Mouse (Mus musculus): Measurements from ENCODE around the gene Tll1.

DNA sequence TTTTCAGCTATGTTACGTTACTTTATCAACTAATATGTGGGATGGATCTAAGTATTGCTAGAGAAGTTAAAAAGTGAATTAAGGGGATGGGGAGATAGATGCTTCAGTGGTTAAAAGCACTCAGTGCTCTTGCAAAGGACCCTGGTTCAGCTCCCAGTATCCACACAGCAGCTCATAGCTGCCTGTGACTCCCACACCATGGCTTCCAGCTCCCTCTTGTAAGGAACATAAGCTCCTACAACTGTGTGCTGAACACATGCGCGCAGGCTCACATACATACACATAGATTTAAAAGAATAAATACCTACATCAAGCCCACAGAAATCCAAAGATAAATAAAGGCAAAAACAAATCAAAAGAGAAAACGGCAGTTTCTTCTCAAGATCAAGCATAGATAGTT, 148.5 kb downstream of the Tll1 start:
- TF ChIP-seq CTCF (IDR thresholded peaks at IDR 0.05; ENCODE audit: low read depth) (no peak), EP300 (optimal IDR thresholded peaks at IDR 0.05) (no peak)
